Comparison of ENCODE assay signal across 12 mouse cellular contexts in the genomic region with DNA sequence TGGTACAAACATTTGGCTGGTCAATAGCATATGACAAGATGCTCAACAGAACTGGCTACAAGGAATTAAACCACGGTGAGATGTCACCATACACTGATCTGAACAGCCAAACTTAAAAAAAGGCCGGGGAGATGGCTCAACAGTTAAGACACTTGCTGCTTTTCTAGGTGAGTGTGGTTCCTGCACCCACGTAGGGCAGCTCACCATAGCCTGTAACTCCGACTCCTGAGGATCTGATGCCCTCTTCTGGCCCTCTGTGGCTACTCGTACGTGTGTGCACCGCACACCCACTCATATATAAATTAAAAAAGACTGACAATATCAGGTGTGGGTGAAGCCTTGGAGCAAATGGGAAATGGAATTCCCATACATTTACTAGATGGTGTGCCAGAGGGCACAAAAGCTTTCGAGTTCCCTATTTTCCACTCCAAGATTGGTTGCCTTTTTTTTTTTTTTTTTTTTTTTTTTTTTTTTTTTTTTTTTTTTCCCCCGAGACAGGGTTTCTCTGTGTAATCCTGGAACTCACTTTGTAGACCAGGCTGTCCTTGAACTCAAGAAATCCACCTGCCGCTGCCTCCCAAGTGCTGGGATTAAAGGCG. TPM values are rescaled to one million over a fixed set of nuclear protein-coding genes. Genes with fewer than 3 reads are reported as not detected.
DNase-seq lines count a peak whose midpoint lies in the region; ATAC-seq and TF ChIP-seq lines count a peak whose summit lies in the region.
"Had no signal": no experiment of that assay in that cellular context is flagged by ENCODE, and none has a peak within 500 bp of the region (broad histone marks: within the 10 kb centered on the region; RNA-seq: fewer than 3 reads in every experiment).

No protein-coding gene starts in this region.

- no peak overlapping the region for H3K27ac ChIP-seq in layer of hippocampus, adult 2 months
- H3K27ac ChIP-seq: forebrain, embryonic 15.5 days; heart, embryonic 13.5 days; intestine, embryonic 15.5 days; limb, embryonic 10.5 days had no signal

- DNase-seq in layer of hippocampus, adult 2 months (ENCODE audit: low spot score in 2 of 2): no peak
- DNase-seq in layer of hippocampus, adult 8-10 months (ENCODE audit: low spot score in 2 of 2): no peak
- peak; percentile 22 for DNase-seq in NIH3T3 (ENCODE audit: low read depth)
- no peak for DNase-seq in thymus, postnatal 10 days (ENCODE audit: low spot score in 2 of 2)
- DNase-seq in B cell, adult 2 months: no peak
- DNase-seq: cerebellum, postnatal 25 days had no signal

- peak; percentile 72 for ATAC-seq in granulocyte monocyte progenitor cell, adult 5-6 weeks (replicated peaks; ENCODE audit: poor library complexity, severe bottlenecking)
- ATAC-seq in megakaryocyte-erythroid progenitor cell, adult 5-6 weeks (replicated peaks; ENCODE audit: low FRiP score, low TSS enrichment, poor library complexity, severe bottlenecking): peak; percentile 51
- ATAC-seq: forebrain, embryonic 15.5 days; intestine, embryonic 15.5 days had no signal

- no peak overlapping the region for H3K4me3 ChIP-seq in layer of hippocampus, adult 2 months
- H3K4me3 ChIP-seq: forebrain, embryonic 15.5 days; heart, embryonic 13.5 days; intestine, embryonic 15.5 days; limb, embryonic 10.5 days had no signal

- TF ChIP-seq CTCF in layer of hippocampus, adult 2 months (conservative IDR thresholded peaks at IDR 0.05): peak; percentile 40

RNA-seq across cellular contexts. Expression of a gene that starts 13.0 kb away (rescaled TPM):
- 1 to 10 TPM; 1.8 to 4.0 TPM for total RNA-seq in layer of hippocampus, adult 2 months (2021)
- total RNA-seq in layer of hippocampus, adult 8-10 months (2022): 1 to 10 TPM; 2.2 to 5.2 (median 3.7) TPM
- total RNA-seq in granulocyte monocyte progenitor cell, adult 5-6 weeks (2014; fragmentation: Nextera tagmentation): not detected in 2 replicates
- not detected in 2 replicates for total RNA-seq in granulocyte monocyte progenitor cell, adult 5-6 weeks (2017)
- total RNA-seq in megakaryocyte-erythroid progenitor cell, adult 5-6 weeks (2014; fragmentation: Nextera tagmentation): not detected in 2 replicates
- total RNA-seq in megakaryocyte-erythroid progenitor cell, adult 5-6 weeks (2017): not detected in 2 replicates

RNA-seq across cellular contexts. Expression of a gene that starts 23.7 kb away (rescaled TPM):
- total RNA-seq in layer of hippocampus, adult 2 months (2021): 1 to 10 TPM; 1.1 to 2.0 TPM
- total RNA-seq in layer of hippocampus, adult 8-10 months (2022): 1 to 10 TPM in 1 of 4 experiments, under 1 TPM in 3; 0.71 to 1.1 (median 0.86) TPM
- total RNA-seq in granulocyte monocyte progenitor cell, adult 5-6 weeks (2014; fragmentation: Nextera tagmentation): 71.2 and 82.0 TPM in 2 replicates
- total RNA-seq in granulocyte monocyte progenitor cell, adult 5-6 weeks (2017): 74.6 and 98.7 TPM in 2 replicates
- total RNA-seq in megakaryocyte-erythroid progenitor cell, adult 5-6 weeks (2014; fragmentation: Nextera tagmentation): 121 and 141 TPM in 2 replicates
- 92.5 and 121 TPM in 2 replicates for total RNA-seq in megakaryocyte-erythroid progenitor cell, adult 5-6 weeks (2017)

Comparison
In these comparisons a context has a peak if more than half of its experiments do, and no peak if none do; other contexts are left out.
1. RNA of a gene that starts 23.7 kb away (total RNA-seq): 92.5 to 141 TPM in megakaryocyte-erythroid progenitor cell, adult 5-6 weeks and 71.2 to 98.7 TPM in granulocyte monocyte progenitor cell, adult 5-6 weeks; 1.1 to 2.0 TPM in layer of hippocampus, adult 2 months and 0.71 to 1.1 TPM in layer of hippocampus, adult 8-10 months; every median in the first group is over 10 times any median in the second.